Mouse (Mus musculus) granulocyte monocyte progenitor cell, adult 5-6 weeks (primary cell): ENCODE measurements around the gene Mageb4. TPM values are rescaled to one million over a fixed set of nuclear protein-coding genes. Genes with fewer than 3 reads are reported as not detected.
"Not testable (repeated sequence)": the region's sequence is repeated elsewhere in the genome, so short reads cannot be mapped to it uniquely, and the experiment has no call there.

Experiments
- ATAC-seq: replicated peaks from 2 replicates; pipeline ENCODE4 v1.8.0; 2016; ENCODE audit warnings: mild to moderate bottlenecking, moderate TSS enrichment, inconsistent platforms; ENCODE audit not compliant: poor library complexity, severe bottlenecking
- total RNA-seq, 2 experiments: library from RNA; stranded (forward) in 1 of 2; stranded (reverse) in 1 of 2; fragments of 200-712, 200-1000 nt in 1 of 2; fragments of >200 nt in 1 of 2; fragmentation: Nextera tagmentation in 1 of 2; gene quantifications; 2 replicates each; pipeline ENCODE4 v1.2.3; 2014 to 2017

The Mageb4 gene
- not detected in 2 replicates for total RNA-seq (2014; fragmentation: Nextera tagmentation)
- total RNA-seq (2017), result not detected in 2 replicates

DNA sequence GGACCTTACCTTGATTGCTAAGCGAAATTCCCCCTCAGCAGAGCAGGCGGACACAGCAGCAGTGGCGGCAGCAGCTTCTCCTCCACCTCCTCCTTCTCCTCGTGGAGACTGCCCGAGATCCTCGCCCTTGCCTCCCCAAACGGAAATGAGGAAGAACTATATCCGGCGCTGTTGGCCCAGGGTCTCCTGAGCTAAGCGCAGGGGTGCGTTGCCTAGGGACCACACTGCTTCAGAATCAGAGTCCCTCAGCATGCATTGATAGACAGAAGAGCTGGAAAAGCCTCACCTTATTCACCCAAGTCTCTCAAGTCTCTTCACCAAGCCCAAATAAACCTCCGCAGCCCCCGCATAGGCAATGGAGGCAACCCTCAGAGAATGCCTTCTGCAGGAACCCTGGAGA, at the start of gene Mageb4:
Gene Mageb4, minus strand, starts transcription at position 101 of the 400 bp plus-strand sequence.
- not testable (repeated sequence) for ATAC-seq

DNA sequence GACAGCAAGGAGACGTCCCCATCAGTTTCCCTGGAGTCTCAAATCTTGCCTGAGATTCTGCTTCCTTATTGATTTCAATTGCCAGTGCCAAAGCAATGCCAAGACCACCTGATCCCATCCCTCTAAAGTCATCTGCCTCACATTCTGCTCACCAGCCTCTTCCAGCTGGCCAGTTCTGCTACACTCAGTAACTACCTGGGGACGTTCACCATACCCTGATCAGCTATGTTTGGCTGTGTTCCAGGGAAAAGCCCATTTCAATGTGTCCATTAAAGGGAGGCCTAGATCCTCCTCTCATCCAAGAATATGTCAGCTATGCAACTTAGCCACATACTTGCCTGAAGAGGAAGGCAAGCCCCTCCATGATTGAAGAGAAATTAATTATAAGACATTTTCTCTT, 20.3 kb downstream of the Mageb4 start:
- ATAC-seq, result not testable (repeated sequence)

DNA sequence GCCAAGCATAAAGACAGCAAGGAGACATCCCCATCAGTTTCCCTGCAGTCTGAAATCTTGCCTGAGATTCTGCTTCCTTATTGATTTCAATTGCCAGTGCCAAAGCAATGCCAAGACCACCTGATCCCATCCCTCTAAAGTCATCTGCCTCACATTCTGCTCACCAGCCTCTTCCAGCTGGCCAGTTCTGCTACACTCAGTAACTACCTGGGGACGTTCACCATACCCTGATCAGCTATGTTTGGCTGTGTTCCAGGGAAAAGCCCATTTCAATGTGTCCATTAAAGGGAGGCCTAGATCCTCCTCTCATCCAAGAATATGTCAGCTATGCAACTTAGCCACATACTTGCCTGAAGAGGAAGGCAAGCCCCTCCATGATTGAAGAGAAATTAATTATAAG, 58.9 kb downstream of the Mageb4 start:
- not testable (repeated sequence) for ATAC-seq

DNA sequence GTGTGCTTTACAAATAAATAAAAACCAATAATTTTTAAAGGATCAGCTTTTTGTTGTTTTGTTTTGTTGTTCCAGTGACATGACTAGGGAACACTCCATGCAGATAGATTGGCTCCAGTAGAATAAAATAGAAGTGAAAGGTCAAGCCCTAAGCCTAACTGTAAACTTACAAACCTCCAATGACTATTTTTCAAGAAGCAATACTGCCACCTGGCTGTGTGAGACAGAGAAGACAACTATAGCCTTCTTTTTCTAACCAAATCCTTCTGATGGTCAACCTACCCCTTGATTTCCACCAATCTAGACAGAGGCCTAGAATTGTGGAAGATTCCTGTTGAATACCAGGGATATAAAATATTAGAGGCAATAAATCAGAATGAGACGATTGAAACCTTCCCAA, 67.6 kb downstream of the Mageb4 start:
- no peak for ATAC-seq

Other genes with a start within 250 kb of the Mageb4 start
- gene Nr0b1, start 113.3 kb downstream of the Mageb4 start, total RNA-seq (2014; fragmentation: Nextera tagmentation), result not detected in 2 replicates
- gene Nr0b1, start 113.3 kb downstream of the Mageb4 start, total RNA-seq (2017), result not detected in 2 replicates